Mouse (Mus musculus): ENCODE data around the gene Olfr209. TPM values are rescaled to one million over a fixed set of nuclear protein-coding genes. Genes with fewer than 3 reads are reported as not detected.
A peak's percentile ranks its signal among the peaks of the same experiment; 100 is the strongest.
"Not testable (repeated sequence)": the region's sequence is repeated elsewhere in the genome, so short reads cannot be mapped to it uniquely, and the experiment has no call there.

Gene Olfr209
- polyA plus RNA-seq (2016; fragmentation: Nextera tagmentation; extraction: Ambion mirVana) = not detected in 2 replicates

- no peaks in the 10 kb centered on the region for H3K4me1 ChIP-seq
- 91% methylated on average over 2 of the region's 2 CpGs for WGBS
- H3K4me3 ChIP-seq = no peak within 1 kb of the TSS
- H3K27me3 ChIP-seq (ENCODE audit: low read depth, poor library complexity, severe bottlenecking) = no peaks in the 10 kb centered on the region
- no peaks in the 10 kb centered on the region for H3K9me3 ChIP-seq (replicated peaks)
- DNase-seq (ENCODE audit: low spot score) = no peak
- H3K27ac ChIP-seq = no peak within 1 kb of the TSS
- no peaks in the 10 kb centered on the region for H3K36me3 ChIP-seq
Measured at GRCm38 (mm10) chr16:59363893-59364292, at the start of gene Olfr209. Gene Olfr209, minus strand, starts transcription at chr16:59363993.

GRCm38 (mm10) chr16:59413475-59413874, 49.7 kb upstream of the Olfr209 start:
- WGBS = 75% methylated on average over 4 of the region's 4 CpGs
- Histone ChIP-seq H3K36me3 (no peaks in the 10 kb centered on the region), H3K4me1 (no peaks in the 10 kb centered on the region), H3K9me3 (replicated peaks) (no peaks in the 10 kb centered on the region), H3K4me3 (no peak overlapping the region), H3K27me3 (ENCODE audit: low read depth, poor library complexity, severe bottlenecking) (no peaks in the 10 kb centered on the region), H3K27ac (no peak overlapping the region)
- no peak for DNase-seq (ENCODE audit: low spot score)

GRCm38 (mm10) chr16:59409800-59410199, 46.0 kb upstream of the Olfr209 start:
- Histone ChIP-seq H3K27ac (no peak overlapping the region), H3K9me3 (replicated peaks) (no peaks in the 10 kb centered on the region), H3K4me3 (no peak overlapping the region), H3K4me1 (no peaks in the 10 kb centered on the region), H3K36me3 (no peaks in the 10 kb centered on the region), H3K27me3 (ENCODE audit: low read depth, poor library complexity, severe bottlenecking) (no peaks in the 10 kb centered on the region)
- no peak for DNase-seq (ENCODE audit: low spot score)
- 80% methylated on average over 2 of the region's 2 CpGs for WGBS

GRCm38 (mm10) chr16:59409341-59409748, 45.6 kb upstream of the Olfr209 start:
- Histone ChIP-seq H3K4me1 (no peaks in the 10 kb centered on the region), H3K27me3 (ENCODE audit: low read depth, poor library complexity, severe bottlenecking) (no peaks in the 10 kb centered on the region), H3K4me3 (no peak overlapping the region), H3K27ac (no peak overlapping the region), H3K9me3 (replicated peaks) (no peaks in the 10 kb centered on the region), H3K36me3 (no peaks in the 10 kb centered on the region)
- no peak for DNase-seq (ENCODE audit: low spot score)
- 72% methylated on average over 15 of the region's 15 CpGs for WGBS

- Histone ChIP-seq H3K4me1 (no peaks in the 10 kb centered on the region), H3K9me3 (replicated peaks) (no peaks in the 10 kb centered on the region), H3K4me3 (no peak within 1 kb of the TSS), H3K36me3 (no peaks in the 10 kb centered on the region), H3K27ac (no peak within 1 kb of the TSS), H3K27me3 (ENCODE audit: low read depth, poor library complexity, severe bottlenecking) (no peaks in the 10 kb centered on the region)
- DNase-seq (ENCODE audit: low spot score) = no peak
- WGBS = 81% methylated on average over 5 of the region's 5 CpGs
Measured at GRCm38 (mm10) chr16:59407032-59407431, 43.2 kb upstream of the Olfr209 start, which contains the start of gene Gabrr3. Gene Gabrr3, plus strand, starts transcription at chr16:59407332.

GRCm38 (mm10) chr16:59404798-59405197, 41.0 kb upstream of the Olfr209 start:
- no peaks in the 10 kb centered on the region for H3K9me3 ChIP-seq (replicated peaks)
- no peaks in the 10 kb centered on the region for H3K4me1 ChIP-seq
- WGBS = 77% methylated on average over 9 of the region's 9 CpGs
- no peak overlapping the region for H3K4me3 ChIP-seq
- H3K36me3 ChIP-seq = no peaks in the 10 kb centered on the region
- DNase-seq (ENCODE audit: low spot score) = no peak
- no peaks in the 10 kb centered on the region for H3K27me3 ChIP-seq (ENCODE audit: low read depth, poor library complexity, severe bottlenecking)
- H3K27ac ChIP-seq = no peak overlapping the region

GRCm38 (mm10) chr16:59403684-59404083, 39.9 kb upstream of the Olfr209 start:
- H3K36me3 ChIP-seq = no peaks in the 10 kb centered on the region
- H3K4me3 ChIP-seq = no peak overlapping the region
- no peaks in the 10 kb centered on the region for H3K4me1 ChIP-seq
- 23% methylated on average over 4 of the region's 4 CpGs for WGBS
- no peak overlapping the region for H3K27ac ChIP-seq
- peak; percentile 41 for DNase-seq (ENCODE audit: low spot score)
- no peaks in the 10 kb centered on the region for H3K9me3 ChIP-seq (replicated peaks)
- H3K27me3 ChIP-seq (ENCODE audit: low read depth, poor library complexity, severe bottlenecking) = no peaks in the 10 kb centered on the region

- Histone ChIP-seq H3K27me3 (ENCODE audit: low read depth, poor library complexity, severe bottlenecking) (no peaks in the 10 kb centered on the region), H3K4me1 (no peaks in the 10 kb centered on the region), H3K4me3 (no peak overlapping the region), H3K9me3 (replicated peaks) (no peaks in the 10 kb centered on the region), H3K27ac (no peak overlapping the region), H3K36me3 (no peaks in the 10 kb centered on the region)
- no peak for DNase-seq (ENCODE audit: low spot score)
- WGBS = 84% methylated on average over 4 of the region's 4 CpGs
Measured at GRCm38 (mm10) chr16:59401985-59402384, 38.2 kb upstream of the Olfr209 start.

- H3K4me1 ChIP-seq = no peaks in the 10 kb centered on the region
- no peak for DNase-seq (ENCODE audit: low spot score)
- no peak overlapping the region for H3K27ac ChIP-seq
- WGBS = 81% methylated on average over 7 of the region's 7 CpGs
- H3K4me3 ChIP-seq = no peak overlapping the region
- no peaks in the 10 kb centered on the region for H3K36me3 ChIP-seq
- no peaks in the 10 kb centered on the region for H3K9me3 ChIP-seq (replicated peaks)
- no peaks in the 10 kb centered on the region for H3K27me3 ChIP-seq (ENCODE audit: low read depth, poor library complexity, severe bottlenecking)
Measured at GRCm38 (mm10) chr16:59401102-59401501, 37.3 kb upstream of the Olfr209 start.

- Histone ChIP-seq H3K9me3 (replicated peaks) (no peaks in the 10 kb centered on the region), H3K4me3 (no peak overlapping the region), H3K27me3 (ENCODE audit: low read depth, poor library complexity, severe bottlenecking) (no peaks in the 10 kb centered on the region), H3K4me1 (no peaks in the 10 kb centered on the region), H3K27ac (no peak overlapping the region), H3K36me3 (no peaks in the 10 kb centered on the region)
- no peak for DNase-seq (ENCODE audit: low spot score)
- WGBS = 87% methylated on average over 3 of the region's 3 CpGs
Measured at GRCm38 (mm10) chr16:59393300-59393699, 29.5 kb upstream of the Olfr209 start.

- 88% methylated on average over 1 of the region's 1 CpGs for WGBS
- H3K9me3 ChIP-seq (replicated peaks) = no peaks in the 10 kb centered on the region
- no peaks in the 10 kb centered on the region for H3K4me1 ChIP-seq
- no peak for DNase-seq (ENCODE audit: low spot score)
- no peak within 1 kb of the TSS for H3K4me3 ChIP-seq
- H3K27ac ChIP-seq = no peak within 1 kb of the TSS
- no peaks in the 10 kb centered on the region for H3K27me3 ChIP-seq (ENCODE audit: low read depth, poor library complexity, severe bottlenecking)
- no peaks in the 10 kb centered on the region for H3K36me3 ChIP-seq
Measured at GRCm38 (mm10) chr16:59349146-59349545, 14.6 kb downstream of the Olfr209 start, which contains the start of gene Olfr206. Gene Olfr206, minus strand, starts transcription at chr16:59349246.

GRCm38 (mm10) chr16:59331038-59331437, 32.8 kb downstream of the Olfr209 start, which contains the start of gene Olfr205:
Gene Olfr205, minus strand, starts transcription at chr16:59331138.
- no peak within 1 kb of the TSS for H3K27ac ChIP-seq
- no peaks in the 10 kb centered on the region for H3K36me3 ChIP-seq
- H3K4me1 ChIP-seq = no peaks in the 10 kb centered on the region
- H3K9me3 ChIP-seq (replicated peaks) = no peaks in the 10 kb centered on the region
- DNase-seq (ENCODE audit: low spot score) = no peak
- H3K4me3 ChIP-seq = no peak within 1 kb of the TSS
- no peaks in the 10 kb centered on the region for H3K27me3 ChIP-seq (ENCODE audit: low read depth, poor library complexity, severe bottlenecking)

- WGBS = 62% methylated on average over 1 of the region's 1 CpGs
Measured at GRCm38 (mm10) chr16:59323262-59323661, 40.5 kb downstream of the Olfr209 start.

GRCm38 (mm10) chr16:59318148-59318547, 45.6 kb downstream of the Olfr209 start, which contains the start of gene Olfr204:
Gene Olfr204, minus strand, starts transcription at chr16:59318248.
- H3K4me3 ChIP-seq = no peak within 1 kb of the TSS
- H3K36me3 ChIP-seq = no peaks in the 10 kb centered on the region
- no peaks in the 10 kb centered on the region for H3K4me1 ChIP-seq
- no peaks in the 10 kb centered on the region for H3K27me3 ChIP-seq (ENCODE audit: low read depth, poor library complexity, severe bottlenecking)
- no peak for DNase-seq (ENCODE audit: low spot score)
- no peak within 1 kb of the TSS for H3K27ac ChIP-seq
- no peaks in the 10 kb centered on the region for H3K9me3 ChIP-seq (replicated peaks)

More at GRCm38 (mm10) chr16:59323262-59323661, 40.5 kb downstream of the Olfr209 start:
- H3K4me1 ChIP-seq; H3K27me3 ChIP-seq (ENCODE audit: low read depth, poor library complexity, severe bottlenecking); H3K36me3 ChIP-seq; H3K27ac ChIP-seq; DNase-seq (ENCODE audit: low spot score); H3K9me3 ChIP-seq (replicated peaks); H3K4me3 ChIP-seq: not testable (repeated sequence)
